ENCODE assay signal across 7 mouse cellular contexts in the genomic region with DNA sequence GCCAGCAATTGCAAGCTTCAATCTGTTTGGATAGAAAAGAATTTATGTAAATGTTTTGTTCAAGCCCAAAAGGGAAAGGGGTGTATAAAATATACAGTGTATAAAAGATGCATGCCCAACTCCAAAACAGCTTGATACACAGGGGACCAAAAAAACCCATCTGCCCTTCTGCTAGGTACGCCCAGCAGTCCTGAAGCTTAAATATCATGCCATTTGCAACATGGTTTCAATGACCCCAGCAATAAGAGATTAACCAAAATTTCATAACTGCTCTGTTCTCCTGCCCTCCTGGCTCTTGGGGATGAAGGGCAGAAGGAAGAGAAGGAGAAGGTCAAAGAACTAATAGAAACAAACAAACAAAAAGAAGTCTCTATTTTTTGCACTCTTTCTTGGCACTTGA.
DNase-seq lines count a peak whose midpoint lies in the region; ATAC-seq and TF ChIP-seq lines count a peak whose summit lies in the region.

No protein-coding gene starts in this region.

- H3K27ac ChIP-seq in kidney, embryonic 16.5 days (ENCODE audit: low read length): peak overlapping the region; percentile 97; the same call in 1 of the 2 replicates
- H3K27ac ChIP-seq in embryonic facial prominence, embryonic 14.5 days (replicated peaks; ENCODE audit: low read depth, low read length): peak overlapping the region; percentile 93; the same call in 1 of the 2 replicates
- H3K27ac ChIP-seq in hindbrain, embryonic 11.5 days (ENCODE audit: low read depth, low read length): peak overlapping the region; percentile 91
- peak overlapping the region; percentile 92 for H3K27ac ChIP-seq in midbrain, postnatal 0 days (ENCODE audit: low read depth, low read length)

- no peak for DNase-seq in kidney, postnatal 36 days
- DNase-seq in embryonic facial prominence, embryonic 14.5 days (ENCODE audit: low spot score): no peak
- peak; percentile 47 for DNase-seq in hindbrain, embryonic 11.5 days (ENCODE audit: low spot score)
- DNase-seq in midbrain, postnatal 0 days (ENCODE audit: low spot score): peak; percentile 33
- no peak for DNase-seq in Muller cell, postnatal 12 days (ENCODE audit: inconsistent ontology term)
- no peak for DNase-seq in right cerebral cortex, adult 2 months (ENCODE audit: low spot score in 2 of 2)

- no peak overlapping the region for H3K9ac ChIP-seq in kidney, embryonic 16.5 days (replicated peaks; ENCODE audit: low read length)
- H3K9ac ChIP-seq in embryonic facial prominence, embryonic 14.5 days (ENCODE audit: low read depth, low read length): 0 out of 2 replicates have a peak overlapping the region, but pooled peaks have one; percentile 30
- no peak overlapping the region for H3K9ac ChIP-seq in hindbrain, embryonic 11.5 days (ENCODE audit: low read depth, low read length)
- H3K9ac ChIP-seq in midbrain, postnatal 0 days (replicated peaks; ENCODE audit: low read length, poor library complexity, severe bottlenecking): peak overlapping the region; percentile 9; the same call in 1 of the 2 replicates

- no peak for ATAC-seq in kidney, embryonic 16.5 days (ENCODE audit: low FRiP score, low TSS enrichment)
- ATAC-seq in embryonic facial prominence, embryonic 14.5 days (ENCODE audit: low read depth): no peak
- ATAC-seq in hindbrain, embryonic 11.5 days (ENCODE audit: low FRiP score): peak; percentile 27; the same call in 1 of the 2 replicates
- ATAC-seq in midbrain, postnatal 0 days (ENCODE audit: low FRiP score): no peak

- WGBS in kidney, embryonic 16.5 days: 75% methylated on average over 1 of the region's 1 CpGs
- 47% methylated on average over 1 of the region's 1 CpGs for WGBS in embryonic facial prominence, embryonic 14.5 days
- 9% methylated on average over 1 of the region's 1 CpGs for WGBS in hindbrain, embryonic 11.5 days
- 11% methylated on average over 1 of the region's 1 CpGs for WGBS in midbrain, postnatal 0 days

- H3K36me3 ChIP-seq in kidney, embryonic 16.5 days (ENCODE audit: insufficient read depth, low read length): no peaks in the 10 kb centered on the region
- H3K36me3 ChIP-seq in embryonic facial prominence, embryonic 14.5 days (ENCODE audit: control insufficient read depth, insufficient read depth, low read length): no peaks in the 10 kb centered on the region
- no peaks in the 10 kb centered on the region for H3K36me3 ChIP-seq in hindbrain, embryonic 11.5 days (ENCODE audit: control insufficient read depth, insufficient read depth, low read length)
- H3K36me3 ChIP-seq in midbrain, postnatal 0 days (ENCODE audit: insufficient read depth, low read length): no peaks in the 10 kb centered on the region

- H3K27me3 ChIP-seq in kidney, embryonic 16.5 days (ENCODE audit: insufficient read depth, low read length): no peaks in the 10 kb centered on the region
- H3K27me3 ChIP-seq in embryonic facial prominence, embryonic 14.5 days (replicated peaks; ENCODE audit: control insufficient read depth, insufficient read depth, low read length): no peaks in the 10 kb centered on the region
- H3K27me3 ChIP-seq in hindbrain, embryonic 11.5 days (ENCODE audit: control insufficient read depth, insufficient read depth, low read length): no peaks in the 10 kb centered on the region
- H3K27me3 ChIP-seq in midbrain, postnatal 0 days (ENCODE audit: insufficient read depth, low read length): no peaks in the 10 kb centered on the region

- H3K4me2 ChIP-seq in kidney, embryonic 16.5 days (replicated peaks; ENCODE audit: low read depth, low read length): peak overlapping the region; percentile 53; the same call in 1 of the 2 replicates
- peak overlapping the region; percentile 59 for H3K4me2 ChIP-seq in embryonic facial prominence, embryonic 14.5 days (ENCODE audit: low read depth, low read length)
- 0 out of 2 replicates have a peak overlapping the region, but pooled peaks have one; percentile 12 for H3K4me2 ChIP-seq in hindbrain, embryonic 11.5 days (replicated peaks; ENCODE audit: low read depth, low read length)
- H3K4me2 ChIP-seq in midbrain, postnatal 0 days (ENCODE audit: low read depth, low read length, poor library complexity, severe bottlenecking): peak overlapping the region; percentile 68

- no peak for TF ChIP-seq CTCF in midbrain, postnatal 0 days (IDR thresholded peaks at IDR 0.05)

- H3K9me3 ChIP-seq in kidney, embryonic 16.5 days (ENCODE audit: low read length): no peaks in the 10 kb centered on the region
- H3K9me3 ChIP-seq in embryonic facial prominence, embryonic 14.5 days (ENCODE audit: control insufficient read depth, low read length): no peaks in the 10 kb centered on the region
- H3K9me3 ChIP-seq in hindbrain, embryonic 11.5 days (ENCODE audit: control insufficient read depth, low read length): no peaks in the 10 kb centered on the region
- H3K9me3 ChIP-seq in midbrain, postnatal 0 days (ENCODE audit: low read length): no peaks in the 10 kb centered on the region

- peaks cover 42% of the 10 kb centered on the region for H3K4me1 ChIP-seq in kidney, embryonic 16.5 days (ENCODE audit: insufficient read depth, low read length)
- peaks cover 29% of the 10 kb centered on the region for H3K4me1 ChIP-seq in embryonic facial prominence, embryonic 14.5 days (ENCODE audit: control insufficient read depth, insufficient read depth, low read length)
- H3K4me1 ChIP-seq in hindbrain, embryonic 11.5 days (replicated peaks; ENCODE audit: control insufficient read depth, insufficient read depth, low read length): peaks cover 17% of the 10 kb centered on the region
- no peaks in the 10 kb centered on the region; the same call in none of the 2 replicates for H3K4me1 ChIP-seq in midbrain, postnatal 0 days (ENCODE audit: insufficient read depth, low read length)

- H3K4me3 ChIP-seq in kidney, embryonic 16.5 days (ENCODE audit: low read length): no peak overlapping the region
- no peak overlapping the region for H3K4me3 ChIP-seq in embryonic facial prominence, embryonic 14.5 days (ENCODE audit: low read depth, low read length)
- H3K4me3 ChIP-seq in hindbrain, embryonic 11.5 days (ENCODE audit: low read depth, low read length): no peak overlapping the region
- peak overlapping the region; percentile 4; the same call in 1 of the 2 replicates for H3K4me3 ChIP-seq in midbrain, postnatal 0 days (ENCODE audit: low read depth, low read length)

Comparison
In these comparisons a context has a peak if more than half of its experiments do, and no peak if none do; other contexts are left out.
1. H3K4me2 ChIP-seq: peak in every context shown above with its lines; median percentile 68 in midbrain, postnatal 0 days; 59 in embryonic facial prominence, embryonic 14.5 days; 53 in kidney, embryonic 16.5 days; 12 in hindbrain, embryonic 11.5 days.
2. H3K9ac ChIP-seq: peak in embryonic facial prominence, embryonic 14.5 days (single experiment) and midbrain, postnatal 0 days (single experiment); none in kidney, embryonic 16.5 days (single experiment) and hindbrain, embryonic 11.5 days (single experiment).
3. DNase-seq: peak in hindbrain, embryonic 11.5 days (single experiment) and midbrain, postnatal 0 days (single experiment); none in kidney, postnatal 36 days (0 of 2), embryonic facial prominence, embryonic 14.5 days (single experiment), Muller cell, postnatal 12 days (single experiment) and right cerebral cortex, adult 2 months (0 of 2).
4. Peak in every context shown above with its lines, with median percentiles within 50 percentile points of each other: H3K27ac ChIP-seq.